Mouse (Mus musculus): ENCODE results near the gene Ttll5. TPM values are rescaled to one million over a fixed set of nuclear protein-coding genes. Genes with fewer than 3 reads are reported as not detected.
A peak's percentile ranks its signal among the peaks of the same experiment; 100 is the strongest.

The Ttll5 gene
- polyA plus RNA-seq, 1 experiment from 2014 or later = 13.6 TPM

DNA sequence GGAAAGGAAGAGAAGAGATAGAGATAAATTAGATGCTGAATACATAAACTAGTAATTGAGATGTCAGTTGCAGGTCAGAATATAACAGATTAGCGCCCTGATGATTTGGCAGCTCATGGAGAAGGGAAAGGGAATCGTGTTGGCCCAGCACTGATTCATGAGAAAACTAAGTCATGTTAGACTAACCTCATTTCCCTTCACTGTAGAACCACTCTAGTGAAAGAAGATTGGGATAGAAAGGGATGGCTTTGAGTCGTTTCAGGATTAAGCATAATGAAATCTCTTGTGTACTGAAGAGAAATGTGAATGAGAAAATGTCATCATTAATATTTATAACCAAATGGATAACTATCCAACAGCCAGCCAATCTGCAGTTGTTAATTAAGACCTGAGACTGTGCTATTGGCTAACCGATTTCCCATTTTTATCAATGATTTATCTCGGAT, 163.0 kb downstream of the Ttll5 start:
- 78% methylated on average over 5 of the region's 5 CpGs for WGBS
- no peak for ATAC-seq (ENCODE audit: insufficient number of reproducible peaks, low FRiP score)
- Histone ChIP-seq H3K9ac (no peak overlapping the region), H3K36me3 (no peaks in the 10 kb centered on the region), H3K9me3 (replicated peaks) (no peaks in the 10 kb centered on the region), H3K27me3 (replicated peaks) (no peaks in the 10 kb centered on the region), H3K4me3 (no peak overlapping the region), H3K27ac (ENCODE audit: poor library complexity, severe bottlenecking) (no peak overlapping the region), H3K4me2 (no peak overlapping the region), H3K4me1 (replicated peaks) (peaks cover 32% of the 10 kb centered on the region)

GRCm38 (mm10) chr12:85988121-85988520, 163.7 kb downstream of the Ttll5 start:
- Histone ChIP-seq H3K27me3 (replicated peaks) (no peaks in the 10 kb centered on the region), H3K9ac (no peak overlapping the region), H3K36me3 (no peaks in the 10 kb centered on the region), H3K4me3 (no peak overlapping the region), H3K4me2 (no peak overlapping the region), H3K27ac (ENCODE audit: poor library complexity, severe bottlenecking) (no peak overlapping the region), H3K4me1 (replicated peaks) (peaks cover 32% of the 10 kb centered on the region), H3K9me3 (replicated peaks) (no peaks in the 10 kb centered on the region)
- no peak for ATAC-seq (ENCODE audit: insufficient number of reproducible peaks, low FRiP score)
- WGBS = 85% methylated on average over 4 of the region's 4 CpGs

DNA sequence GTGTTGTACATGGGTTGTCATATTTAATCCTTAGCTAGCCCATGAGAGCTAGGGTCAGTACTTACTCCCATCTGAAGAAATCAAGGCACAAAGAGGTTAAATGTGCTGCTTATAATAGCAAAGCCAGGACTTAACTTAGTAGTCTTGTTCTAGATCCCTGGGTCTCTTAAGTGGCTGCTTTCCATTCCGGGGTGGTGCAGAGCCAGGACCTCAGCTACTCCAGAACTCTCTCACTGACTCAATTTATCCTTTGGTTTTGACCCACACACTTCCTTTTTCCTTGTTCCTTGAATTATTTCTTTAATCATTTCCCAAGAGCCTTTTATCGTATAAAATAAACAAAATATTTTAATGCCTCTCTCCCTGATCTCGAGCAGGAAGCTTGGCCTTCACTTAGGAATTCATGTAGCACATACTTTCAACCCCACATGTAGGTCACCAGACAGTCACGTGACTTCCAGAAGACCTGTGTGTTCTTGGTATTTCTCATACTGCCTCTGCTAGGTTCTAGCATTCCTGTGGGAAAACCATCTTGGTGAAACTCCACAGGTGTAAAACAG, 164.4 kb downstream of the Ttll5 start:
- H3K27ac ChIP-seq (ENCODE audit: poor library complexity, severe bottlenecking) = no peak overlapping the region

GRCm38 (mm10) chr12:85992013-85992837, 167.8 kb downstream of the Ttll5 start:
- ATAC-seq (ENCODE audit: insufficient number of reproducible peaks, low FRiP score) = no peak
- peaks cover 12% of the 10 kb centered on the region; the same call in 1 of the 2 replicates for H3K4me1 ChIP-seq (replicated peaks)
- H3K36me3 ChIP-seq = peaks cover 11% of the 10 kb centered on the region
- H3K9ac ChIP-seq = no peak overlapping the region
- 68% methylated on average over 7 of the region's 7 CpGs for WGBS
- H3K9me3 ChIP-seq (replicated peaks) = no peaks in the 10 kb centered on the region
- no peaks in the 10 kb centered on the region for H3K27me3 ChIP-seq (replicated peaks)
- H3K4me2 ChIP-seq = no peak overlapping the region
- H3K27ac ChIP-seq (ENCODE audit: poor library complexity, severe bottlenecking) = no peak overlapping the region
- H3K4me3 ChIP-seq = no peak overlapping the region

More for the DNA sequence above, 164.4 kb downstream of the Ttll5 start:
- H3K4me2 ChIP-seq = no peak overlapping the region
- H3K9ac ChIP-seq = no peak overlapping the region
- H3K9me3 ChIP-seq (replicated peaks) = no peaks in the 10 kb centered on the region
- 73% methylated on average over 4 of the region's 4 CpGs for WGBS
- peaks cover 32% of the 10 kb centered on the region for H3K4me1 ChIP-seq (replicated peaks)
- H3K27me3 ChIP-seq (replicated peaks) = no peaks in the 10 kb centered on the region
- H3K36me3 ChIP-seq = no peaks in the 10 kb centered on the region
- ATAC-seq (ENCODE audit: insufficient number of reproducible peaks, low FRiP score) = no peak
- no peak overlapping the region for H3K4me3 ChIP-seq

DNA sequence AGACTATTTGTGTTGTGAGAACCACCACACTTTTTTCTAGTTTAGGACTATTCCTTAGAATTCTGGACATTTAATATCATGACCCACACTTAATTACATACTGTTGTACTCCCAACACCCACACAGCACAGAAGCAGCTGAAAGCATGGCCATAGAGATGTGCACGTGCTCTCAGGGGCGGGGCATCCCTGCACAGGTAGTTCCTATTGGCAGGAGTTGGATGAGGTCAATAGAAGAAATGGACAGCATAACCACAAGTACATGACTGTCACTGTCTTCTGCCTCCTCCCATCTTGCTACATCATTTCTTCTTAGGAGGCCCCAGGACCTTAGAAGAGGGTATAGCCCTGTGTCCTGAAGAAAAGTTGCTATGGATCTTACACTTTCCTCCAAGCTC, 168.4 kb downstream of the Ttll5 start:
- peaks cover 11% of the 10 kb centered on the region for H3K36me3 ChIP-seq
- no peak overlapping the region for H3K27ac ChIP-seq (ENCODE audit: poor library complexity, severe bottlenecking)
- H3K4me1 ChIP-seq (replicated peaks) = peaks cover 10% of the 10 kb centered on the region; the same call in 1 of the 2 replicates
- WGBS = 86% methylated on average over 2 of the region's 2 CpGs
- H3K4me3 ChIP-seq = no peak overlapping the region
- H3K9ac ChIP-seq = no peak overlapping the region
- ATAC-seq (ENCODE audit: insufficient number of reproducible peaks, low FRiP score) = no peak
- H3K9me3 ChIP-seq (replicated peaks) = no peaks in the 10 kb centered on the region
- no peaks in the 10 kb centered on the region for H3K27me3 ChIP-seq (replicated peaks)
- H3K4me2 ChIP-seq = no peak overlapping the region

DNA sequence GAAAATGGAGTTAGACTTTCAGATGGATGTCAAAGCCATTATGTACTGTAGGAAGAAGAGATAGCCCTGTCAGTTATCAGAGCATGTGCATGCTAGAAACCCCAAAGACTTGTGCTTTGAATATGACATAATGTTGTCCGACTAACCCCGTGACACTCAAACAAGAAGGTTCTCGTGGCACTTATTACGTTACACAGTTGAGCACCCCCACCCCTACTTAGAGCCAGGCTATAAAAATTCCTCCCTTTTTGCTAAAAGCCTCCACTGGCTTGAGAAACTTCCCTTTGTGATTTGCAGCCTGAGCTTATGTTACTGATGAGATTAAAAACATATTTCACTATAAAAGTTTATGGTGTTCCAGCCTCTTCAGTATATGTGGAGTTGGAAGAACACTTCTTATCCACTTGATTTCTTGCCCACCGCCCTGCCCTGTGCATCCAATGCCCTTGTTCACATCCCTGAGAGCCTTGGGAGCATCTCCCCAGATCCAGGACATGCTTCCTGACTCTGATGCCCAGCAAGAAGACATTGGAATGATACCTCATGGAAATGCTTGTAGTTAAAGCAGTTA, 169.4 kb downstream of the Ttll5 start:
- peaks cover 11% of the 10 kb centered on the region for H3K36me3 ChIP-seq
- H3K4me3 ChIP-seq = no peak overlapping the region
- 83% methylated on average over 5 of the region's 5 CpGs for WGBS
- no peak for ATAC-seq (ENCODE audit: insufficient number of reproducible peaks, low FRiP score)
- 0 out of 2 replicates have a peak, but pooled peaks cover 10% of the 10 kb centered on the region for H3K4me1 ChIP-seq (replicated peaks)
- no peak overlapping the region for H3K9ac ChIP-seq
- H3K9me3 ChIP-seq (replicated peaks) = no peaks in the 10 kb centered on the region
- no peak overlapping the region for H3K27ac ChIP-seq (ENCODE audit: poor library complexity, severe bottlenecking)
- no peaks in the 10 kb centered on the region for H3K27me3 ChIP-seq (replicated peaks)
- H3K4me2 ChIP-seq = no peak overlapping the region

- H3K27me3 ChIP-seq (replicated peaks) = no peaks in the 10 kb centered on the region
- H3K36me3 ChIP-seq = peaks cover 11% of the 10 kb centered on the region
- H3K4me3 ChIP-seq = no peak overlapping the region
- H3K4me2 ChIP-seq = peak overlapping the region; percentile 11
- peaks cover 21% of the 10 kb centered on the region for H3K4me1 ChIP-seq (replicated peaks)
- 25% methylated on average over 9 of the region's 9 CpGs for WGBS
- ATAC-seq (ENCODE audit: insufficient number of reproducible peaks, low FRiP score) = peak; percentile 83
- no peaks in the 10 kb centered on the region for H3K9me3 ChIP-seq (replicated peaks)
- H3K9ac ChIP-seq = 0 out of 2 replicates have a peak overlapping the region, but pooled peaks have one; percentile 21
- H3K27ac ChIP-seq (ENCODE audit: poor library complexity, severe bottlenecking) = peak overlapping the region; percentile 92
Observed at GRCm38 (mm10) chr12:86000641-86001073, 176.2 kb downstream of the Ttll5 start.

GRCm38 (mm10) chr12:86001120-86001655, 176.7 kb downstream of the Ttll5 start:
- peaks cover 9% of the 10 kb centered on the region for H3K36me3 ChIP-seq
- no peaks in the 10 kb centered on the region for H3K9me3 ChIP-seq (replicated peaks)
- no peaks in the 10 kb centered on the region for H3K27me3 ChIP-seq (replicated peaks)
- peak overlapping the region; percentile 21; the same call in 1 of the 2 replicates for H3K9ac ChIP-seq
- WGBS = 39% methylated on average over 7 of the region's 7 CpGs
- H3K4me2 ChIP-seq = peak overlapping the region; percentile 11; the same call in 1 of the 2 replicates
- peak overlapping the region; percentile 92 for H3K27ac ChIP-seq (ENCODE audit: poor library complexity, severe bottlenecking)
- H3K4me1 ChIP-seq (replicated peaks) = peaks cover 21% of the 10 kb centered on the region
- ATAC-seq (ENCODE audit: insufficient number of reproducible peaks, low FRiP score) = peak; percentile 31; the same call in 1 of the 2 replicates
- H3K4me3 ChIP-seq = no peak overlapping the region

- Histone ChIP-seq H3K4me3 (no peak overlapping the region), H3K4me1 (replicated peaks) (peaks cover 41% of the 10 kb centered on the region), H3K4me2 (no peak overlapping the region), H3K9me3 (replicated peaks) (no peaks in the 10 kb centered on the region), H3K27ac (ENCODE audit: poor library complexity, severe bottlenecking) (no peak overlapping the region), H3K36me3 (no peaks in the 10 kb centered on the region), H3K9ac (no peak overlapping the region), H3K27me3 (replicated peaks) (no peaks in the 10 kb centered on the region)
- 96% methylated on average over 3 of the region's 3 CpGs for WGBS
- no peak for ATAC-seq (ENCODE audit: insufficient number of reproducible peaks, low FRiP score)
Observed at GRCm38 (mm10) chr12:86004627-86005026, 180.2 kb downstream of the Ttll5 start.

GRCm38 (mm10) chr12:86007377-86007776, 182.9 kb downstream of the Ttll5 start:
- WGBS = 62% methylated on average over 3 of the region's 3 CpGs
- Histone ChIP-seq H3K4me3 (no peak overlapping the region), H3K36me3 (no peaks in the 10 kb centered on the region), H3K27me3 (replicated peaks) (no peaks in the 10 kb centered on the region), H3K4me2 (no peak overlapping the region), H3K9me3 (replicated peaks) (no peaks in the 10 kb centered on the region), H3K27ac (ENCODE audit: poor library complexity, severe bottlenecking) (no peak overlapping the region), H3K9ac (0 out of 2 replicates have a peak overlapping the region, but pooled peaks have one; percentile 0), H3K4me1 (replicated peaks) (peaks cover 22% of the 10 kb centered on the region)
- ATAC-seq (ENCODE audit: insufficient number of reproducible peaks, low FRiP score) = no peak

GRCm38 (mm10) chr12:86010656-86011055, 186.2 kb downstream of the Ttll5 start:
- Histone ChIP-seq H3K9ac (no peak overlapping the region), H3K27me3 (replicated peaks) (no peaks in the 10 kb centered on the region), H3K9me3 (replicated peaks) (no peaks in the 10 kb centered on the region), H3K4me3 (no peak overlapping the region), H3K27ac (ENCODE audit: poor library complexity, severe bottlenecking) (no peak overlapping the region), H3K4me1 (replicated peaks) (peaks cover 22% of the 10 kb centered on the region), H3K36me3 (peaks cover 3% of the 10 kb centered on the region; the same call in 1 of the 2 replicates), H3K4me2 (no peak overlapping the region)
- ATAC-seq (ENCODE audit: insufficient number of reproducible peaks, low FRiP score) = no peak
- WGBS = 79% methylated on average over 5 of the region's 5 CpGs
